Mouse (Mus musculus): ENCODE measurements at regions not wholly inside any gene's neighbourhood (a gene's known extent, or its start where the extent isn't known, plus 50 kb on each side); places are given as distances from the start of the nearest gene placed in this dataset.

- TF ChIP-seq CTCF (IDR thresholded peaks at IDR 0.05) (no peak), POLR2A (IDR thresholded peaks at IDR 0.05; ENCODE audit: insufficient read depth, low read depth, low read length) (no peak), EP300 (IDR thresholded peaks at IDR 0.05; ENCODE audit: insufficient read depth, low read depth, low read length) (no peak)
Measured at GRCm38 (mm10) chr10:17631817-17632216, 91.2 kb upstream of the Cited2 start.

Data from heart, adult 2 months (tissue).